Mouse (Mus musculus) MN1 (cell line): ENCODE results near the gene Aph1c.
A peak's percentile ranks its signal among the peaks of the same experiment; 100 is the strongest.
"Not testable (repeated sequence)": the region's sequence is repeated elsewhere in the genome, so short reads cannot be mapped to it uniquely, and the experiment has no call there.

Experiments used
- DNase-seq: peaks from one replicate; pipeline ENCODE4 v3.0.0-alpha.2; 2016; ENCODE audit warnings: low spot score

Aph1c gene

GRCm38 (mm10) chr9:66834318-66835096 lies at the start of gene Aph1c:
Aph1c (minus strand) TSS chr9:66834726.
- peak; percentile 88 for DNase-seq

GRCm38 (mm10) chr9:66883500-66883899 lies 49.0 kb upstream of the Aph1c start:
- no peak for DNase-seq

- no peak for DNase-seq
Measured at GRCm38 (mm10) chr9:66882406-66882821, 47.9 kb upstream of the Aph1c start.

DNA sequence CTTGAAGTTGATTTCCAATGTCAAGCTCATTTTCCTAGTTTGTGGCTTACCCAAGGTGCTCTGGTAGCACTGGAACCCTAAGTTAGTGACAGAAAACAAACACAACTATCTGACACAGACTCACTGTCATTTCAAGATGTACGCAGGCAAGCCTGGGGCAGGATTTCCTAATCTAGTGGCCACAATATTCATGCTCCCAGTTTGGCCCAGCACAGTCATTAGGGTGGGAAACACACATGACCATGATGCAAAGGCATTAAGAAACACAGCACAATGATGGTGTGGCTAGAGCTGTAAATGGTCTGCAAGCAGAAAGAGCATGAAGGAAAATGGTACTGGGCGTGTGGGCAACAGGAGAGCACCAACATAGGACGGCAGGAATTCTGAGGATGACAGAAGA lies 47.3 kb upstream of the Aph1c start:
- no peak for DNase-seq

- no peak for DNase-seq
Measured at GRCm38 (mm10) chr9:66880752-66881151, 46.2 kb upstream of the Aph1c start.

- no peak for DNase-seq
Measured at GRCm38 (mm10) chr9:66879486-66879885, 45.0 kb upstream of the Aph1c start.

GRCm38 (mm10) chr9:66878899-66879298 lies 44.4 kb upstream of the Aph1c start:
- no peak for DNase-seq

GRCm38 (mm10) chr9:66876577-66876976 lies 42.1 kb upstream of the Aph1c start:
- no peak for DNase-seq

DNA sequence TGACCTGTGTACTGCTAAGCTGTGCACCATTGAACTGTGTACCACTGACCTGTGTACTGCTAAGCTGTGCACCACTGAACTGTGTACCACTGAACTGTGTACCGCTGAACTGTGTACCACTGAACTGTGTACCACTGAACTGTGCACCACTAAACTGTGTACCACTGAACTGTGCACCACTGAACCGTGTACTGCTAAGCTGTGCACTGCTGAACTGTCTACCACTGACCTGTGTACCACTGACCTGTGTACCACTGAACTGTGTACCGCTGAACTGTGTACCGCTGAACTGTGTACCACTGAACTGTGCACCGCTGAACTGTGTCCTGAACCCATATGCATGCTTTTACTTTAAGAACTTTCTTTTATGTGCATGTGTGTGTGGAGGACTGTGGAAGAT lies 39.8 kb upstream of the Aph1c start:
- no peak for DNase-seq

DNA sequence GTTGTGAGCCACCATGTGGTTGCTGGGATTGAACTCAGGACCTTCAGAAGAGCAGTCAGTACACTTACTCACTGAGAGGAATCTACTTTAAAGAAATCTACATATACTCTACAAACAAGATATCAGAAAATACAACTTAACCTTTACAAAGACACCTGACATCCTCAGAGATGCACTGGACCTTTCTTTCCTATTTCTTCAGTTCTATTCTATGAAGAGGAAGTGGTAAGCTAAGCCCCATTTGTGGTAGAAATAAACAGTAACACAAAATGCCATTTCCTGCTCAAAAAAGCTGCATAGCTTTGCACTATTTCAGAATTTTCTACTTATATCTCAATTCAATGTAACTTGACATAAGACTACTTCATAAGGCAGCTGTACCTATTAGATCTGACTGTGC lies 39.0 kb upstream of the Aph1c start:
- DNase-seq = no peak

DNA sequence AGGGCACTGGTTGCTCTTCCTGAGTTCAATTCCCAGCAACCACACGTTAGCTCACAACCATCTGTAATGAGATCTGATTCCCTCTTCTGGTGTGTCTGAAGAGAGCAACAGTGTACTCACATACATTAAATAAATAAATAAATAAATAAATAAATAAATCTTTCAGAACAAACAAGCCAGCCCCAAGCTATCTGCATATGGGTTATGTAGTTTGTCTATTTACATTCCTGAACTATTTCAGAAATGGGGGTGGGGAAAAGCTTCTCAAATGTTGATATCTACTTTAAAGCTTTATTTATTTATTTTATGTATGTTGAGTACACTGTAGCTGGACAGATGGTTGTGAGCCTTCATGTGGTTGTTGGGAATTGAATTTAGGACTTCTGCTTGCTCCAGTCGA lies 38.5 kb upstream of the Aph1c start:
- DNase-seq = not testable (repeated sequence)

DNA sequence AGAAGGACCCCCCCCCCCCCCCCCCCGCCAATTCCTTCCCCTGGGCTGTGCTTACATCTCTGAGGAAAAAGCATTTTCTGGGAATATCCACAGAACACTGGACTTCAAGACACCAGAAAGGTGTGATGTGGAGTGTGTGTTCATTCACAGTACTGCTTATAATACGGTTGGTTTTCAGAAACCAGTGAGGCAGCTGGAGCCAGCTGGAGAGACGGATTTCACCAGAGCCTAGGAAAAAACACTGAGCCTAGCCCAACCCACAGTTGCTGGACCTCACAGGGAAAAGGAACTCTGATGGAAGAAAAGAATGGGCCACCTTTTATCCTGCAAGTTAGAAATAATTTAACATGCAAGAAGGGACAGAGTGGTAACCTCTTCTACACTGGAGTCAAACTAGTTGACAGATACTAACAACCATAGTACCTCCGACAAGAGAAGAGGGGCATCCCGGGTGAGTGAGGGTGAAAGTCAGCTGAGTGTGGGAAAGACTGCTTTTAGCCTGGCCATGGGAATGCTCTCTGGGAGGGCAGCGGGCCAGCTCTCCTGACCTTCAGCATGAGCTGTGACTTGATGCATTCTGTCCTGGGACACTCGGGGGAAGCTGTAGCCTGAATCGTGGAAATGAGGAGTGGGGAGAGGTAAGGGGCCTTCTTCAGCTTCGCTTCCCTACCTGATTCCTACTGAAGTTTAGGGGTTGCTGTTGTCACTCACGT lies 37.6 kb upstream of the Aph1c start:
- no peak for DNase-seq

GRCm38 (mm10) chr9:66864708-66865107 lies 30.2 kb upstream of the Aph1c start:
- DNase-seq = no peak

DNA sequence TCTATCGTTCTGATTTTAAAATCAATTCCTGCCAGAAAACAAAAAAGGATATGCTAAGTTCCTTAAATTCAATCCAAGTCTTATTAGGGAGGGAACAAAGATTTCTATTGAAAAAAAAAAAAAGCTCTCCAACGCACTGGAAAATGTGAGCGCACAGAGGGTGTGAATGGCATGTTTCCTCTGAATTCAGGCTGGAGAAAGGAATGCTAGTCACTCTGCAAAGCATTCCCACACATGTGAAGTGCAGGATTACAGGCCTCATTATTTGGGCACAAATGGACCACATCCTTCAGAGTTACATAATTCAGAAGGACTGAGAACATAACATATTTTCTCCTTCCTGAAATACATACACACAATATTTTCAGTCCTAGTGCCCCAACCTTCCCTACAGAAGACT lies 28.9 kb upstream of the Aph1c start:
- DNase-seq = no peak

- DNase-seq = no peak
Measured at GRCm38 (mm10) chr9:66862202-66862601, 27.7 kb upstream of the Aph1c start.

GRCm38 (mm10) chr9:66861104-66861767 lies 26.7 kb upstream of the Aph1c start:
- DNase-seq = peak; percentile 47

DNA sequence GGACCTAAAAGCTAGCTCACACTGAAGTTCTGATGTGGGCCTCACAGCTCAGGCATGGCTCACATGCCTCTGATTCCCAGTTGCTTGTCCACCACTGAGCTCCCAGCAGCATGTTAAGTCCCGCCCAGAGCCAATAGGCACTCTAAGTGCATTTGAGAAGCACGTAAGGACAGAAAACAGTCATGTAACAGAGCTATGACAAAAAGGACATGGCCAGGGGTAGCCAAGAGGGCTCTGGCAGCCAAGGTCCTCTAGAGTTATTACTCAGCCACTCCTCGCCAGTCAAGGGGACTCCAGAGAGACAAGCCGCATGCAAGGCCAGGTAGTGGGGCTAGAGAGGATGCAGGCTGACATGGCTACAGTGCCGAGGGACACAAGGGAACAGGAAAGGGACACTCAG lies 25.0 kb upstream of the Aph1c start:
- no peak for DNase-seq

- DNase-seq = no peak
Measured at GRCm38 (mm10) chr9:66855865-66856264, 21.3 kb upstream of the Aph1c start.

GRCm38 (mm10) chr9:66852592-66852991 lies 18.1 kb upstream of the Aph1c start:
- no peak for DNase-seq

- DNase-seq = no peak
Measured at GRCm38 (mm10) chr9:66850966-66851365, 16.4 kb upstream of the Aph1c start.

DNA sequence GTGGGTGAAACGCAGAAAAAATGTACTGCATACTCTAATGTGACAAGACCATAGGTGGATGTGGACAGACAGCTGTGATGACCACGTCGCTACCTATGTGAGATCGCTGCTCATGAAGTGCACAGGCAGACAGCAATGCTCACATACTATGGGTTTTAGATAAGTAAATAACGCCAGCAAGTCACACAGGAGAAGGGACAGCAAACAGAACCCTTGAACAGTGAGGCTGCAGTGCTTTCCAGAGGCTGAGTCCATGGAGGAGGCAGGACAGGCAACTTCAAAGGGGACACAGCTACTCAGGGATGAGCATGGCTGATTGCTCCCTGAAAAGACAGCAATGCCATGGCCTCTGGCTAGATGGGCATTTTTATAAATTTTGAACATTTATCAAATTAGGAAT lies 12.3 kb upstream of the Aph1c start:
- no peak for DNase-seq

DNA sequence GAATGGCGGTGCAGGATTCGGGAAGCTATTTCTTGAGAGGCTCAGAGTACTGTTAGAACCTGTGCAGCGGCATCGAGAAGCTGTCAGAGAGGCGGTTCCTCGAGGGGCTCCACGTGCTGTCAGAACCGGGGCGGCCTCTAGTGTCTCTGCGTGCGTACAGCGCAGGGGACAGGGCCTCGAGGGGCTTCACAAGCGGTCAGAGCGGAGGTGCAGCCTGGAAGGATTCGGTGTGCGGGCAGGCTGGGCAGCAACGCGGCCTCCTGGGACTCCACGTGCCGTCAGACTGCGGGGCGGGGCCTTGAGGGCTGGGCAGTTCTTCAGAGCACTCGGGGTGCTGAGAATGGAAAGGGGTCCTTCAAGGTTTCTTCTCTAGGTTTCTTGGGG lies 563 bp upstream of the Aph1c start:
- no peak for DNase-seq

- DNase-seq = no peak
Measured at GRCm38 (mm10) chr9:66833851-66834250, 675 bp downstream of the Aph1c start.
